Mouse (Mus musculus) C2C12 (cell line): ENCODE measurements around the gene Comtd1.

Source experiments
- CEBPB ChIP-seq: IDR thresholded peaks from one replicate; pipeline ENCODE4 v1.6.1; 2011; ENCODE audit warnings: low read depth, mild to moderate bottlenecking, control low read depth, moderate library complexity
- CTCF ChIP-seq: IDR thresholded peaks from one replicate; pipeline ENCODE4 v1.5.1; 2011; ENCODE audit not compliant: control insufficient read depth, insufficient read depth, insufficient read length
- FOSL1 ChIP-seq: IDR thresholded peaks from one replicate; pipeline ENCODE4 v1.8.0; 2011; ENCODE audit warnings: mild to moderate bottlenecking, low read length; ENCODE audit not compliant: poor library complexity, insufficient read depth, severe bottlenecking
- MAX ChIP-seq: IDR thresholded peaks from one replicate; pipeline ENCODE4 v1.6.1; 2011; ENCODE audit warnings: mild to moderate bottlenecking, control low read depth
- MYOD1 ChIP-seq: IDR thresholded peaks from one replicate; pipeline ENCODE4 v1.6.1; 2011; ENCODE audit warnings: low read depth; ENCODE audit not compliant: control insufficient read depth, insufficient read length
- USF1 ChIP-seq: IDR thresholded peaks from one replicate; pipeline ENCODE4 v1.6.1; 2011; ENCODE audit warnings: low read depth, mild to moderate bottlenecking, control low read depth, moderate library complexity

- no peak for TF ChIP-seq CTCF
- no peak for TF ChIP-seq USF1
- no peak for TF ChIP-seq MYOD1
- TF ChIP-seq MAX, result no peak
- no peak for TF ChIP-seq FOSL1
- TF ChIP-seq CEBPB, result no peak
Observed at GRCm38 (mm10) chr14:21850419-21851127, 1.8 kb upstream of the Comtd1 start.
